Mouse (Mus musculus) testis, adult 2 months (tissue): Measurements from ENCODE around the gene Nek5.

Experiments
- CTCF ChIP-seq: fragments of 200-500 bp; IDR thresholded peaks from 2 replicates; pipeline ENCODE4 v1.5.1; 2012; ENCODE audit warnings: low read depth, mild to moderate bottlenecking, inconsistent platforms, low read length, moderate library complexity; ENCODE audit not compliant: control insufficient read depth, insufficient read depth, insufficient replicate concordance
- POLR2A ChIP-seq: fragments of 200-500 bp; IDR thresholded peaks from 2 replicates; pipeline ENCODE4 v1.6.1; 2012; ENCODE audit warnings: low read depth, mild to moderate bottlenecking, inconsistent platforms, low read length, moderate library complexity; ENCODE audit not compliant: control insufficient read depth

DNA sequence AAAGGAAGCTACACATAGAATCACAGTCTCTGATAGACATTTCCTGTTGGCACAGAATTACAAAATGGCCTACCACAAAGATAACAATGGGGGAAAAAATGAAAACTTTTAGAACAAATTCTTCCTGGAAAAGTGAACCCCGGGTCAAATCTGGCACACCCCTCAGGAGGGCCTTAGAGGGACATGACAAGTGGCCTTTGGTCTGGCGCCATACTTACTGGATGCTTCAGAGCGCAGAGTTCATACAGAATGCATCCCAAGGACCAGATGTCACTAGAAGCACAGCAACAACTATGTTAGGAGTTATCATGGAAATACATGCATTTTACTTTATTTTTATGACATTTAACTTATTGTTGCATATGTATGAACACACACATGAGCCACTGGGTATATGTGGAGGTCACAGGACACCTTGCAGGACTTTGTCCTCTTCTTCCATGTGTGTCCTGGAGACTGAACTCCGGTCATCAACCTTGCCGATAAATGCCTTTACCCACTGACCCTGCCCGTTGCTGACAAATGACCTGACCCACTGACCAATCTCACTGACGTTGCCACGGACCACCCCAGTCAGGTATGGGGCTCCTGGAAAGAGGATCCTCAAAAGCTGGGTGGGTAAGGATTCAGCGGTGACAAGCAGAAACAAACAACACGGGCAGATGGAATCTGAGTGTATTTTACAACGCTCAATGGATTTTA is 24.9 kb upstream of the Nek5 start:
- no peak for TF ChIP-seq POLR2A
- TF ChIP-seq CTCF: no peak
